Mouse (Mus musculus) neural tube, embryonic 15.5 days (tissue): ENCODE results near the gene Iqcn. TPM values are rescaled to one million over a fixed set of nuclear protein-coding genes. Genes with fewer than 3 reads are reported as not detected.

Source experiments
- ATAC-seq: fragments of 200-750 bp; cut with Nextera tagmentation; 2 replicates; pipeline ENCODE4 v1.8.0; 2017; ENCODE audit warnings: mild to moderate bottlenecking, moderate TSS enrichment, moderate library complexity; ENCODE audit not compliant: low FRiP score
- H3K27ac ChIP-seq: fragments of 300-500 bp; sonication (generic); replicated peaks from 2 replicates; pipeline ENCODE4 v1.5.1; 2015; ENCODE audit warnings: mild to moderate bottlenecking, inconsistent platforms
- H3K27me3 ChIP-seq: fragments of 300-500 bp; sonication (generic); replicated peaks from 2 replicates; pipeline ENCODE4 v1.6.1; 2015; ENCODE audit warnings: inconsistent platforms
- H3K36me3 ChIP-seq: fragments of 300-500 bp; sonication (generic); 2 replicates; pipeline ENCODE4 v1.6.1; 2015; ENCODE audit warnings: inconsistent platforms
- H3K4me1 ChIP-seq: fragments of 300-500 bp; sonication (generic); 2 replicates; pipeline ENCODE4 v1.6.1; 2015; ENCODE audit warnings: inconsistent platforms
- H3K4me2 ChIP-seq: fragments of 300-500 bp; sonication (generic); 2 replicates; pipeline ENCODE4 v1.6.1; 2015; ENCODE audit warnings: inconsistent platforms, mild to moderate bottlenecking, moderate library complexity
- H3K4me3 ChIP-seq: fragments of 300-500 bp; sonication (generic); replicated peaks from 2 replicates; pipeline ENCODE4 v1.5.1; 2015; ENCODE audit warnings: mild to moderate bottlenecking, inconsistent platforms
- H3K9ac ChIP-seq: fragments of 300-500 bp; sonication (generic); replicated peaks from 2 replicates; pipeline ENCODE4 v1.6.1; 2015; ENCODE audit warnings: mild to moderate bottlenecking, inconsistent platforms
- H3K9me3 ChIP-seq: fragments of 300-500 bp; sonication (generic); replicated peaks from 2 replicates; pipeline ENCODE4 v1.6.1; 2016; ENCODE audit warnings: inconsistent platforms
- WGBS: fragments of 180-500 bp; shearing (Covaris S2); methylation state at CpG from one replicate; pipeline ENCODE4 v1.1.7; 2015; ENCODE audit warnings: mixed read lengths; 5-methylcytosine and 5-hydroxymethylcytosine counted together
- polyA plus RNA-seq: library from polyadenylated mRNA; unstranded; fragments of >200 nt; fragmentation: Nextera tagmentation; extraction: Ambion mirVana; gene quantifications from 2 replicates; pipeline ENCODE4 v1.2.1, GENCODE M21; 2015

Iqcn gene
- polyA plus RNA-seq, 1 experiment from 2014 or later, result 0.04 TPM

- no peak overlapping the region for H3K4me3 ChIP-seq
- no peak overlapping the region for H3K27ac ChIP-seq
- no peak overlapping the region for H3K4me2 ChIP-seq
- H3K9ac ChIP-seq, result no peak overlapping the region
- no peaks in the 10 kb centered on the region for H3K36me3 ChIP-seq
- peaks cover under 1% of the 10 kb centered on the region for H3K4me1 ChIP-seq
- H3K27me3 ChIP-seq, result no peaks in the 10 kb centered on the region
- ATAC-seq, result no peak
- WGBS, result 81% methylated on average over 2 of the region's 2 CpGs
- no peaks in the 10 kb centered on the region for H3K9me3 ChIP-seq
Measured at GRCm38 (mm10) chr8:70665599-70665998, 37.7 kb upstream of the Iqcn start.

GRCm38 (mm10) chr8:70667071-70667470 lies 36.2 kb upstream of the Iqcn start:
- Histone ChIP-seq H3K27me3 (no peaks in the 10 kb centered on the region), H3K9ac (no peak overlapping the region), H3K9me3 (no peaks in the 10 kb centered on the region), H3K36me3 (no peaks in the 10 kb centered on the region), H3K4me3 (no peak overlapping the region), H3K4me1 (peaks cover 3% of the 10 kb centered on the region; the same call in 1 of the 2 replicates), H3K4me2 (no peak overlapping the region), H3K27ac (no peak overlapping the region)
- no peak for ATAC-seq
- WGBS, result 70% methylated on average over 5 of the region's 5 CpGs

DNA sequence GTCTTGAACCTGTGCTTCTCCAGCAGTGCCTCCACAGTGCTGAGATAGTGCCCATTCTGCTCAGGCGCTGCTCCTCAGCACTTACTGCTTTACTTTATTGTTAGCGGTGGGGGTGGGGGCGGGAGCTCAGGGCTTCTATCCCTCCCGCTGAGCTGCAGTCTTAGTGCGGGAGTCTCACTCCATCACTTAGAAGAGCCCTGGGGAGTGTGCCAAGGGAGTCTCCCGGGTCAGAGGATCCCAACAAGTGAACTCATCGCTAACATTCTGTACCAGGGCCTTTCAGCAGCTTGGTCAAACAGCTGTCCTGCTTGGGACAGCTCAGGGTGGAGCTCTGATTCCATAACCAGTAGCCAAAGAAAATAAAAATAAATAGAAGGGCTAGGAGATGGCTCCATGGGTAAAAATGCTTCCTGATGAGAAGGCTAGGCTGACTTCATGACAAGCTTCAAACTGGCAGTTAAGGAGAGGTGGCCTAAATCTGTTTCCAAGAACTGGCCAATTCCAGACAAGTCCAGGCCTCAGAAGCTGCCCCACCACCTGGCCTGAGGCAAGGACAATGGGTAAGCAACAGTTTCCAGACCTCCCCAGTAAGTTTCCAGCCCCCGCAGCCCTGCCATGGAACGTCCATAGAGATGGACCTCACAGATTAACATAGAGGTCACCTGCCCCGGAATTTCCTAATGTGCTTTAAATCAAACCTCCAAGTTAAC lies 31.5 kb upstream of the Iqcn start:
- Histone ChIP-seq H3K9me3 (no peaks in the 10 kb centered on the region), H3K36me3 (no peaks in the 10 kb centered on the region), H3K27ac (peak overlapping the region; percentile 99), H3K4me2 (no peak overlapping the region), H3K4me1 (peaks cover 29% of the 10 kb centered on the region), H3K4me3 (no peak overlapping the region), H3K27me3 (no peaks in the 10 kb centered on the region), H3K9ac (no peak overlapping the region)
- WGBS, result 65% methylated on average over 10 of the region's 10 CpGs
- ATAC-seq, result no peak

- H3K9ac ChIP-seq, result peak overlapping the region; percentile 54
- peak; percentile 36; the same call in 1 of the 2 replicates for ATAC-seq
- peaks cover 29% of the 10 kb centered on the region for H3K4me1 ChIP-seq
- WGBS, result 37% methylated on average over 19 of the region's 19 CpGs
- peak overlapping the region; percentile 99 for H3K27ac ChIP-seq
- no peaks in the 10 kb centered on the region for H3K9me3 ChIP-seq
- H3K27me3 ChIP-seq, result no peaks in the 10 kb centered on the region
- peak overlapping the region; percentile 78 for H3K4me3 ChIP-seq
- peak overlapping the region; percentile 63 for H3K4me2 ChIP-seq
- H3K36me3 ChIP-seq, result peaks cover 2% of the 10 kb centered on the region; the same call in 1 of the 2 replicates
Measured at GRCm38 (mm10) chr8:70672325-70673078, 30.8 kb upstream of the Iqcn start.

DNA sequence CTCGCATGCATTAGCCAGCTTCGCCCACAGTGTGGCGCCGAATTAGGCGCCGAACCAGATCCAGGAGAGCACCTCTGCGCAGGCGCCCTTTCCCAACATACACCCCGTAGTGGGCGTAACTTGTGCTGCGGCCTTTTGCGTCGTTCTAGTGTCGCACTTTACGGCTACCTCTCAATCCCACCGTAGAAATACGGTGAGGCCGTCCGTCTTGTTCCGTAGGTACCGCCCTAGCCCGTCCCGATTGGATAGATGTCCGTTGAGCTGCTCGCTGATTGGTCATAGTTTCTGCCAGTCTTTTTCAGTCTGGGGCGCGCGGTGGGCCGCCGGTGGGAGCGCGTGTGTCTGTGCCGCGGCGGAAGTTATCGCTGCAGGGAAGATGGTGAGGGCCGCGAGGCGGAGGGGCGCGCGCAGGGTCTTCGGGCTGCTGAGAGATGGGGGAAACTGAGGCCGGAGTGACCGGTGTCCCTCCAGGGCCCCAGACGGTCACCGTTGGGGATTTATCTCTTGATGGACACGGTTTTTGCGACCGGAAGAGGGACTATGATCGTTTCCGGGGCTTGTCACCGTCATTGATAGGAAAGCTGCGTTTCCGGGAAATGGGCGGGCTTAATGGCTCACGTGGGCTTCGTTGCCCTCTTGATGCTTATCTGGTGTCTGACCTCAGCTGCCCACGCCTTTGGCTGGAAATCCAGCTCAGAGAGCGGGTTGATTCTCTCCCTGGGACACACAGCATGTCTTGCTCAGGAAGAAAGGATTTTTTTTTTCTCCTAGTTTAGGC lies 30.0 kb upstream of the Iqcn start, which contains the start of gene Lsm4:
Lsm4 (plus strand) TSS at position 170 of the 778 bp plus-strand sequence.
- no peaks in the 10 kb centered on the region for H3K9me3 ChIP-seq
- H3K4me1 ChIP-seq, result peaks cover 29% of the 10 kb centered on the region
- ATAC-seq, result peak; percentile 97
- H3K27me3 ChIP-seq, result no peaks in the 10 kb centered on the region
- H3K4me3 ChIP-seq, result peak within 1 kb of the TSS; percentile 78
- H3K4me2 ChIP-seq, result peak within 1 kb of the TSS; percentile 69
- H3K36me3 ChIP-seq, result peaks cover 9% of the 10 kb centered on the region
- H3K27ac ChIP-seq, result peak within 1 kb of the TSS; percentile 99
- WGBS, result under 1% methylated on average over 60 of the region's 60 CpGs
- H3K9ac ChIP-seq, result peak within 1 kb of the TSS; percentile 75

DNA sequence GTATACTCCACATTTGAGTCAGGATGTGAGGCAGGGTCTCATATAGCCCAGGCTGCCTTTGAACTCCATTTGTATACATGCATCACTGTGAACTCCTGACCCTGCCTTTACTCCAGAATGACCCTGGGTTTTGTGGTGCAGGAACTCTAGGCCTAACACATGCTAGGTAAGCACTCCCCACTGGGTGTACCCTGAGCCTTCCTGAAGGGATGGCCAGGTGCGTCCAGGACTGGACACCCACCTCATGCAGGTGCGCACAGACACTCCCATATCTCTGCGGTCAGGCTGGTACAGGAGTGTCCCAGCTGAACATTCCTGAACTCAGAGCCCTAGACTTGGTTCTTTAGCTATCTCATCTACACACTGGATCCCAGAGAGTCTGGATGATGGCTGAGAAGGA lies 29.1 kb upstream of the Iqcn start:
- Histone ChIP-seq H3K27me3 (no peaks in the 10 kb centered on the region), H3K27ac (peak overlapping the region; percentile 99), H3K9ac (peak overlapping the region; percentile 75), H3K4me1 (peaks cover 29% of the 10 kb centered on the region), H3K4me3 (peak overlapping the region; percentile 78), H3K36me3 (peaks cover 16% of the 10 kb centered on the region), H3K4me2 (peak overlapping the region; percentile 69), H3K9me3 (no peaks in the 10 kb centered on the region)
- no peak for ATAC-seq
- 87% methylated on average over 3 of the region's 3 CpGs for WGBS

- Histone ChIP-seq H3K27me3 (no peaks in the 10 kb centered on the region), H3K9me3 (no peaks in the 10 kb centered on the region), H3K27ac (peak overlapping the region; percentile 99), H3K36me3 (peaks cover 22% of the 10 kb centered on the region), H3K4me1 (peaks cover 29% of the 10 kb centered on the region), H3K4me3 (no peak overlapping the region; the same call in 1 of the 2 replicates), H3K4me2 (peak overlapping the region; percentile 69; the same call in 1 of the 2 replicates), H3K9ac (peak overlapping the region; percentile 75; the same call in 1 of the 2 replicates)
- no peak for ATAC-seq
- 91% methylated on average over 4 of the region's 4 CpGs for WGBS
Measured at GRCm38 (mm10) chr8:70674716-70675115, 28.5 kb upstream of the Iqcn start.

DNA sequence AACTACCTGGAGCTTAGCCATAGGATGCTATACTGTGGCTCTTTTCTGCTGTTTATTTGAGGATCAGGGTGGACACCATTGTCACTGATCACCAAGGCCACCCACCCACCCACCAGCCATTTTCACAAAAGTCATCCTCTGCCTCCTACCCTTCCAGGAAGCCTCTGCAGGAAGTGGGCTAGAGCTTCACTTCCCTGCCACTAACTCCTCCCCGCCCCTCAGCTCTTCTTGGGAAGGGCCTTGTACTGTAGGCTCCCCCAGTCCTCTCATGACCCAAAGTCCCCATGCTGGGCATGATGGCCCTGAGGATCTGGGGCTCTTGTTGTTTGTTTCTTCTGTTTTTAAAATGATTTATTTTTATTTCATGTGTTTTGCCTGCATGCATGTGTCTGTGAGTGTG lies 27.9 kb upstream of the Iqcn start:
- Histone ChIP-seq H3K36me3 (peaks cover 24% of the 10 kb centered on the region), H3K4me1 (peaks cover 29% of the 10 kb centered on the region), H3K4me3 (no peak overlapping the region), H3K9ac (no peak overlapping the region), H3K4me2 (no peak overlapping the region), H3K27me3 (no peaks in the 10 kb centered on the region), H3K9me3 (no peaks in the 10 kb centered on the region), H3K27ac (no peak overlapping the region)
- no peak for ATAC-seq
- WGBS, result 86% methylated on average over 1 of the region's 1 CpGs

DNA sequence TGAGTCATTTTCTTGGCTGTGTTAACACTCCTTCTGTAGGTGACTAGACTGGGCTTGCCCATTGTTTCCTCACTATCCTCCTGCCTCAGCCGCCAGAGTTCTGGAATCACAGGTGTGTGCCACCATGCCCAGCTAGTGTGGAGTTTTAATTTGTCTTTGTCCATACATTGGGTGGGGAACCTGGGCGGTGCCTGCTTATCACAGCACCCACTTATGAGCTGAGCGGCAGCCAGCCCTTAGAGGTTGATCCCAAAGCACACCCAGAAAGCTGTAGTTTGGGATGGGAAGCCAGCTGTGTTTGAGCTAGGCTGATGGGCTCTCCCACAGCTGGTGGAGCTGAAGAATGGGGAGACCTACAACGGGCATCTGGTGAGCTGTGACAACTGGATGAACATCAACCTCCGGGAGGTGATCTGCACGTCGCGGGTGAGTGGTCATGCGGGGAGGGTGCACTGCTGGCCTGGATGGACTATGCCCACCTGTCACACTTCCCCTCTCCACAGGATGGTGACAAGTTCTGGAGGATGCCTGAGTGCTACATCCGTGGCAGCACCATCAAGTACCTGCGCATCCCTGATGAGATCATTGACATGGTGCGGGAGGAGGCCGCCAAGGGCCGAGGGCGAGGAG lies 25.7 kb upstream of the Iqcn start:
- ATAC-seq, result no peak
- H3K27ac ChIP-seq, result no peak overlapping the region
- 92% methylated on average over 15 of the region's 15 CpGs for WGBS
- H3K9ac ChIP-seq, result no peak overlapping the region
- no peak overlapping the region for H3K4me3 ChIP-seq
- H3K27me3 ChIP-seq, result no peaks in the 10 kb centered on the region
- peaks cover 27% of the 10 kb centered on the region for H3K4me1 ChIP-seq
- H3K4me2 ChIP-seq, result no peak overlapping the region
- peaks cover 24% of the 10 kb centered on the region for H3K36me3 ChIP-seq
- no peaks in the 10 kb centered on the region for H3K9me3 ChIP-seq

DNA sequence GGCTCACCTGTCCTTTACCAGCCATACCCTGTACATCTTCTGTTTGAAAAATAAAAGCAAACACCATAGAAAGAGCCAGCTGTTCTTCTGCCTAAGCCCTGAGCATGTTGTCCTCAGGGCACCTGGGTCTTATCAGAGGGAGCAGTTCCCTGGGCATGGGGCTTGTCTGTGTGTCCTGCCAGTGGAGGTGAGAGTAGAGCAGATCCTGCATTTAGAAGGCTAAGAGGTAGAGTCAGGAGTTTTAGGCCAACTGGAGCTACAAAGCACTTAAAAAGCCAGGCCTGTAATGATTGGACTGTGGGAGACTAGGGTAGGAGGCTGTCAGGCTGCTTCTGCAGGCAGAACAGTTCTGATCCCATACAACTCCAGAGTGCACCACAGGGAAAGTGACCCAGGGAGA lies 24.6 kb upstream of the Iqcn start:
- peaks cover 24% of the 10 kb centered on the region for H3K36me3 ChIP-seq
- no peak overlapping the region for H3K4me2 ChIP-seq
- H3K9me3 ChIP-seq, result no peaks in the 10 kb centered on the region
- H3K27ac ChIP-seq, result no peak overlapping the region
- peaks cover 24% of the 10 kb centered on the region for H3K4me1 ChIP-seq
- no peak overlapping the region for H3K9ac ChIP-seq
- ATAC-seq, result no peak
- H3K27me3 ChIP-seq, result no peaks in the 10 kb centered on the region
- no peak overlapping the region for H3K4me3 ChIP-seq

DNA sequence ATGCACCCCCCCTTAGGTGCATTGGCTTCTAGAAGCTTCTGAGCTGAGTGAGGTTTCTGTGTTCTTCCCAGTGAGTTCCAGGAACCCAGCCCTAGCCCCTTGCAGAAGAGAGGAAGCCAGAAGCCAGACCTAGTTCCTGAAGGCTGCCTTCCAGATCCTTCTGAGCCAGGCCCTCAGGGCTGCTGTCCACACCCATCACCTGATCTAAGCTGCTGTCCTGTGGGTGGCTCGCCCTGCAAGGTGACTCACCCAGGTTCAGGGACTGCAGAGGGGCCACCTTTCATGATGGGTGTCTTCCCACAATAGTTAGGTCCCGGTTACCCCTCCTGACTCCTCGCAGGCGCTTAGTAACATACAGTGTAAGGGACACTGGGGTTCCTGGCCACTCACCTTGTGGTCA lies 23.9 kb upstream of the Iqcn start:
- peaks cover 20% of the 10 kb centered on the region for H3K4me1 ChIP-seq
- H3K4me3 ChIP-seq, result no peak overlapping the region
- H3K4me2 ChIP-seq, result no peak overlapping the region
- no peaks in the 10 kb centered on the region for H3K27me3 ChIP-seq
- H3K36me3 ChIP-seq, result peaks cover 24% of the 10 kb centered on the region
- no peak for ATAC-seq
- H3K9ac ChIP-seq, result no peak overlapping the region
- H3K27ac ChIP-seq, result no peak overlapping the region
- H3K9me3 ChIP-seq, result no peaks in the 10 kb centered on the region
- WGBS, result 97% methylated on average over 4 of the region's 4 CpGs
